Mouse (Mus musculus) erythroblast, embryonic 14.5 days (primary cell): Measurements from ENCODE around the gene Frmd5. TPM values are rescaled to one million over a fixed set of nuclear protein-coding genes. Genes with fewer than 3 reads are reported as not detected.

ENCODE experiments used
- H3K27me3 ChIP-seq: 2 replicates; pipeline ENCODE4 v1.6.1; 2012; ENCODE audit warnings: inconsistent platforms; ENCODE audit not compliant: control insufficient read depth
- H3K36me3 ChIP-seq: 2 replicates; pipeline ENCODE4 v1.6.1; 2012; ENCODE audit warnings: mild to moderate bottlenecking, inconsistent platforms; ENCODE audit not compliant: control insufficient read depth
- H3K4me1 ChIP-seq: 2 replicates; pipeline ENCODE4 v1.6.1; 2012; ENCODE audit warnings: inconsistent platforms; ENCODE audit not compliant: control insufficient read depth
- H3K4me3 ChIP-seq: replicated peaks from 2 replicates; pipeline ENCODE3; 2012; ENCODE audit warnings: moderate library complexity, mild to moderate bottlenecking, inconsistent platforms
- H3K9me3 ChIP-seq: 2 replicates; pipeline ENCODE4 v1.6.1; 2012; ENCODE audit warnings: low read length, inconsistent platforms, mixed read lengths; ENCODE audit not compliant: control insufficient read depth
- GATA1 ChIP-seq: IDR thresholded peaks from 2 replicates; pipeline ENCODE4 v1.6.1; 2012; ENCODE audit warnings: low read length, inconsistent platforms, mixed read lengths
- TAL1 ChIP-seq: IDR thresholded peaks from 3 replicates; pipeline ENCODE4 v1.6.1; 2012; ENCODE audit warnings: low read length, inconsistent platforms, mixed read lengths
- polyA plus RNA-seq: library from polyadenylated mRNA; stranded (reverse); fragments of >175 nt; gene quantifications from 2 replicates; pipeline ENCODE4 v1.2.3, GENCODE M21; 2012

Gene Frmd5
- polyA plus RNA-seq, 1 experiment = not detected

GRCm38 (mm10) chr2:121587523-121588308 lies 219.2 kb downstream of the Frmd5 start:
- TF ChIP-seq TAL1 (no peak), GATA1 (no peak)
- Histone ChIP-seq H3K36me3 (no peaks in the 10 kb centered on the region), H3K27me3 (no peaks in the 10 kb centered on the region), H3K9me3 (no peaks in the 10 kb centered on the region), H3K4me1 (peaks cover 11% of the 10 kb centered on the region), H3K4me3 (no peak overlapping the region)

GRCm38 (mm10) chr2:121584705-121585104 lies 222.2 kb downstream of the Frmd5 start:
- Histone ChIP-seq H3K27me3 (no peaks in the 10 kb centered on the region), H3K36me3 (no peaks in the 10 kb centered on the region), H3K4me3 (no peak overlapping the region), H3K9me3 (no peaks in the 10 kb centered on the region), H3K4me1 (peaks cover 11% of the 10 kb centered on the region)
- TF ChIP-seq GATA1 (no peak), TAL1 (no peak)

GRCm38 (mm10) chr2:121583468-121584116 lies 223.3 kb downstream of the Frmd5 start:
- peaks cover 11% of the 10 kb centered on the region for H3K4me1 ChIP-seq
- no peaks in the 10 kb centered on the region for H3K9me3 ChIP-seq
- no peak overlapping the region for H3K4me3 ChIP-seq
- H3K27me3 ChIP-seq = no peaks in the 10 kb centered on the region
- TF ChIP-seq GATA1 (no peak), TAL1 (no peak)
- H3K36me3 ChIP-seq = no peaks in the 10 kb centered on the region

- Histone ChIP-seq H3K4me3 (no peak overlapping the region), H3K27me3 (no peaks in the 10 kb centered on the region)
- TF ChIP-seq TAL1 (no peak), GATA1 (no peak)
These were observed 224.0 kb downstream of the Frmd5 start for GRCm38 (mm10) chr2:121582809-121583376.

GRCm38 (mm10) chr2:121575741-121576201 lies 231.1 kb downstream of the Frmd5 start:
- H3K27me3 ChIP-seq = peaks cover 3% of the 10 kb centered on the region; the same call in 1 of the 2 replicates
- no peak for TF ChIP-seq TAL1
- no peak for TF ChIP-seq GATA1
- H3K4me3 ChIP-seq = no peak overlapping the region
- H3K9me3 ChIP-seq = no peaks in the 10 kb centered on the region
- H3K4me1 ChIP-seq = no peaks in the 10 kb centered on the region
- H3K36me3 ChIP-seq = no peaks in the 10 kb centered on the region

More at GRCm38 (mm10) chr2:121582809-121583376, 224.0 kb downstream of the Frmd5 start:
- H3K4me1 ChIP-seq = peaks cover 4% of the 10 kb centered on the region; the same call in 1 of the 2 replicates
- H3K36me3 ChIP-seq = no peaks in the 10 kb centered on the region
- no peaks in the 10 kb centered on the region for H3K9me3 ChIP-seq

GRCm38 (mm10) chr2:121574066-121574630 lies 232.7 kb downstream of the Frmd5 start:
- H3K4me3 ChIP-seq = no peak overlapping the region
- peaks cover 3% of the 10 kb centered on the region; the same call in 1 of the 2 replicates for H3K27me3 ChIP-seq
- no peaks in the 10 kb centered on the region for H3K36me3 ChIP-seq
- TF ChIP-seq TAL1 (no peak), GATA1 (no peak)
- H3K9me3 ChIP-seq = no peaks in the 10 kb centered on the region
- H3K4me1 ChIP-seq = no peaks in the 10 kb centered on the region

GRCm38 (mm10) chr2:121571780-121572179 lies 235.1 kb downstream of the Frmd5 start:
- Histone ChIP-seq H3K4me1 (no peaks in the 10 kb centered on the region), H3K4me3 (no peak overlapping the region), H3K36me3 (no peaks in the 10 kb centered on the region), H3K9me3 (no peaks in the 10 kb centered on the region), H3K27me3 (peaks cover 3% of the 10 kb centered on the region; the same call in 1 of the 2 replicates)
- TF ChIP-seq GATA1 (no peak), TAL1 (no peak)

- Histone ChIP-seq H3K36me3 (no peaks in the 10 kb centered on the region), H3K4me1 (no peaks in the 10 kb centered on the region), H3K4me3 (no peak overlapping the region), H3K27me3 (peaks cover 3% of the 10 kb centered on the region; the same call in 1 of the 2 replicates), H3K9me3 (no peaks in the 10 kb centered on the region)
- TF ChIP-seq GATA1 (no peak), TAL1 (no peak)
These were observed 235.8 kb downstream of the Frmd5 start for GRCm38 (mm10) chr2:121570999-121571655.
